Mouse (Mus musculus) forebrain, embryonic 14.5 days (tissue): Measurements from ENCODE around the gene Krt14. TPM values are rescaled to one million over a fixed set of nuclear protein-coding genes. Genes with fewer than 3 reads are reported as not detected.

Experiments
- polyA plus RNA-seq: library from polyadenylated mRNA; unstranded; fragments of >200 nt; fragmentation: Nextera tagmentation; extraction: Ambion mirVana; gene quantifications from 2 replicates; pipeline ENCODE4 v1.2.1, GENCODE M21; 2014

Krt14 gene
- polyA plus RNA-seq, 1 experiment from 2014 or later: not detected

Other genes with a start within 250 kb of the Krt14 start
- not detected in 2 replicates for gene Krtap29-1, start 228.5 kb downstream of the Krt14 start, polyA plus RNA-seq
- gene Krtap16-1, start 221.0 kb downstream of the Krt14 start, polyA plus RNA-seq: 0.09 TPM in 1 of 2 replicates, not detected in the other
- gene Krtap17-1, start 213.6 kb downstream of the Krt14 start, polyA plus RNA-seq: 0.30 TPM in 1 of 2 replicates, not detected in the other
- not detected in 2 replicates for gene Krt33a, start 191.3 kb downstream of the Krt14 start, polyA plus RNA-seq
- gene Krt33b, start 177.7 kb downstream of the Krt14 start, polyA plus RNA-seq: not detected in 2 replicates
- gene Krt34, start 166.0 kb downstream of the Krt14 start, polyA plus RNA-seq: not detected in 2 replicates
- not detected in 2 replicates for gene Krt31, start 157.0 kb downstream of the Krt14 start, polyA plus RNA-seq
- not detected in 2 replicates for gene Krt32, start 119.3 kb downstream of the Krt14 start, polyA plus RNA-seq
- gene Krt35, start 111.3 kb downstream of the Krt14 start, polyA plus RNA-seq: not detected in 2 replicates
- not detected in 2 replicates for gene Krt36, start 101.9 kb downstream of the Krt14 start, polyA plus RNA-seq
- not detected in 2 replicates for gene Krt13, start 86.0 kb downstream of the Krt14 start, polyA plus RNA-seq
- gene Krt15, start 71.6 kb downstream of the Krt14 start, polyA plus RNA-seq: 0.17 and 0.22 TPM in 2 replicates
- gene Krt19, start 58.9 kb downstream of the Krt14 start, polyA plus RNA-seq: 0.22 and 1.2 TPM in 2 replicates
- not detected in 2 replicates for gene Krt9, start 14.3 kb downstream of the Krt14 start, polyA plus RNA-seq
- not detected in 2 replicates for gene Krt16, start 41.4 kb upstream of the Krt14 start, polyA plus RNA-seq
- gene Krt17, start 53.5 kb upstream of the Krt14 start, polyA plus RNA-seq: 0.14 and 0.23 TPM in 2 replicates
- gene Krt42, start 62.3 kb upstream of the Krt14 start, polyA plus RNA-seq: 0.21 TPM in 1 of 2 replicates, not detected in the other
- 1,289 and 1,493 TPM in 2 replicates for gene Eif1, start 112.3 kb upstream of the Krt14 start, polyA plus RNA-seq
- 0.43 and 0.93 TPM in 2 replicates for gene Gast, start 126.9 kb upstream of the Krt14 start, polyA plus RNA-seq
- gene Hap1, start 148.6 kb upstream of the Krt14 start, polyA plus RNA-seq: 55.1 and 81.9 TPM in 2 replicates
- gene Jup, start 190.2 kb upstream of the Krt14 start, polyA plus RNA-seq: 33.3 and 50.8 TPM in 2 replicates
- 14.5 and 16.3 TPM in 2 replicates for gene P3h4, start 207.3 kb upstream of the Krt14 start, polyA plus RNA-seq
- gene Fkbp10, start 208.1 kb upstream of the Krt14 start, polyA plus RNA-seq: 16.1 and 20.8 TPM in 2 replicates
- 99.6 and 109 TPM in 2 replicates for gene Nt5c3b, start 234.3 kb upstream of the Krt14 start, polyA plus RNA-seq
- gene Klhl10, start 234.4 kb upstream of the Krt14 start, polyA plus RNA-seq: 0.59 and 0.71 TPM in 2 replicates